Mouse (Mus musculus) hindbrain, embryonic 11.5 days (tissue): ENCODE results near the gene Gm20388. TPM values are rescaled to one million over a fixed set of nuclear protein-coding genes. Genes with fewer than 3 reads are reported as not detected.

Source experiments
- ATAC-seq: fragments of 200-750 bp; cut with Nextera tagmentation; 2 replicates; pipeline ENCODE4 v1.8.0; 2017; ENCODE audit warnings: mild to moderate bottlenecking, moderate TSS enrichment, moderate library complexity; ENCODE audit not compliant: low FRiP score
- DNase-seq: peaks from one replicate; pipeline ENCODE4 v3.0.0-alpha.2; 2015; ENCODE audit warnings: low spot score
- H3K27ac ChIP-seq: fragments of 300-500 bp; sonication (generic); 2 replicates; pipeline ENCODE4 v1.5.1; 2014; ENCODE audit warnings: mild to moderate bottlenecking, low read depth, low read length
- H3K27me3 ChIP-seq: fragments of 300-500 bp; sonication (generic); 2 replicates; pipeline ENCODE4 v1.6.1; 2014; ENCODE audit warnings: mild to moderate bottlenecking, low read length, moderate library complexity, mixed read lengths; ENCODE audit not compliant: control insufficient read depth, insufficient read depth
- H3K36me3 ChIP-seq: fragments of 300-500 bp; sonication (generic); 2 replicates; pipeline ENCODE4 v1.6.1; 2014; ENCODE audit warnings: mild to moderate bottlenecking, low read length, moderate library complexity, mixed read lengths; ENCODE audit not compliant: control insufficient read depth, insufficient read depth
- H3K4me1 ChIP-seq: fragments of 300-500 bp; sonication (generic); replicated peaks from 2 replicates; pipeline ENCODE4 v1.6.1; 2014; ENCODE audit warnings: low read length, mixed read lengths; ENCODE audit not compliant: control insufficient read depth, insufficient read depth
- H3K4me2 ChIP-seq: fragments of 300-500 bp; sonication (generic); replicated peaks from 2 replicates; pipeline ENCODE4 v1.6.1; 2014; ENCODE audit warnings: mild to moderate bottlenecking, low read depth, low read length
- H3K4me3 ChIP-seq: fragments of 300-500 bp; sonication (generic); 2 replicates; pipeline ENCODE4 v1.5.1; 2014; ENCODE audit warnings: low read depth, low read length
- H3K9ac ChIP-seq: fragments of 300-500 bp; sonication (generic); 2 replicates; pipeline ENCODE4 v1.6.1; 2014; ENCODE audit warnings: low read depth, low read length
- H3K9me3 ChIP-seq: fragments of 300-500 bp; sonication (generic); 2 replicates; pipeline ENCODE4 v1.6.1; 2016; ENCODE audit warnings: low read length; ENCODE audit not compliant: control insufficient read depth
- WGBS: fragments of 180-500 bp; shearing (Covaris S2); extraction: QIAGEN DNeasy Blood & Tissue Kit; methylation state at CpG from one replicate; pipeline ENCODE4 v1.1.7; 2014; 5-methylcytosine and 5-hydroxymethylcytosine counted together
- polyA plus RNA-seq: library from polyadenylated mRNA; unstranded; fragments of >200 nt; fragmentation: Nextera tagmentation; extraction: Ambion mirVana; gene quantifications from 2 replicates; pipeline ENCODE4 v1.2.1, GENCODE M21; 2014

Gene Gm20388
- polyA plus RNA-seq, 1 experiment from 2014 or later = 11.8 TPM

DNA sequence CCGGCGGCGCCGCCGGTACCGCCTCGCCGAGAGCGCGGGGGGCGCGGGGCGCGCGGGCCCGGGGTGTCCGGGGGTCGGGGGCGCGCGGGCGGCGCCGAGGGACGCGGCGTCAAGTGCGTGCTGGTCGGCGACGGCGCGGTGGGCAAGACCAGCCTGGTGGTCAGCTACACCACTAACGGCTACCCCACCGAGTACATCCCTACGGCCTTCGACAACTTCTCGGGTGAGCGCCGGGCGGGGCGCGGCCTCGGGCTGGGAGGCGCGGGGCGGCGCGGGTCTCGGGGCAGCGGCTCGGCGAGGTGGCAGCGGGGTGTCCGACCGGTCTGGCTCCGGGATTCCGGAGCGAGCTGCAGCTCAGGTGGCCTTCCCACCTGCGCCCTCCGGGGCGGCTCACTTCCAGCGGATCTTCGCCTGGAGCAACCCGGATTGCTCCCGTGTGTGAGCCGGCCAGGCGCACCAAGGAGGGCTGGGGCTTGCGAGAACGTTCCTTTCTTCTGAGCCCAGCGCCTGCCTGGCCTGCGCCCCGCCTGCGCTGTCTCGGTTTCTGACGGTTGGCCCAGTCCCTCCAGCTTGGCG is 3743.4 kb downstream of the Gm20388 start:
- peak; percentile 77 for DNase-seq
- no peaks in the 10 kb centered on the region; the same call in 1 of the 2 replicates for H3K36me3 ChIP-seq
- H3K9ac ChIP-seq = peak overlapping the region; percentile 91
- H3K27ac ChIP-seq = peak overlapping the region; percentile 91
- ATAC-seq = peak; percentile 68
- WGBS = under 1% methylated on average over 46 of the region's 77 CpGs
- H3K27me3 ChIP-seq = no peaks in the 10 kb centered on the region
- no peaks in the 10 kb centered on the region for H3K9me3 ChIP-seq
- H3K4me1 ChIP-seq = peaks cover 9% of the 10 kb centered on the region
- H3K4me2 ChIP-seq = peak overlapping the region; percentile 75
- H3K4me3 ChIP-seq = peak overlapping the region; percentile 73

GRCm38 (mm10) chr8:123654763-123655162 is 3744.1 kb downstream of the Gm20388 start:
- Histone ChIP-seq H3K4me3 (peak overlapping the region; percentile 73), H3K9ac (peak overlapping the region; percentile 16; the same call in 1 of the 2 replicates), H3K9me3 (no peaks in the 10 kb centered on the region), H3K4me2 (peak overlapping the region; percentile 75), H3K27ac (no peak overlapping the region), H3K27me3 (no peaks in the 10 kb centered on the region), H3K36me3 (no peaks in the 10 kb centered on the region; the same call in 1 of the 2 replicates), H3K4me1 (peaks cover 9% of the 10 kb centered on the region)
- ATAC-seq (no peak), DNase-seq (no peak)
- 11% methylated on average over 5 of the region's 5 CpGs for WGBS

DNA sequence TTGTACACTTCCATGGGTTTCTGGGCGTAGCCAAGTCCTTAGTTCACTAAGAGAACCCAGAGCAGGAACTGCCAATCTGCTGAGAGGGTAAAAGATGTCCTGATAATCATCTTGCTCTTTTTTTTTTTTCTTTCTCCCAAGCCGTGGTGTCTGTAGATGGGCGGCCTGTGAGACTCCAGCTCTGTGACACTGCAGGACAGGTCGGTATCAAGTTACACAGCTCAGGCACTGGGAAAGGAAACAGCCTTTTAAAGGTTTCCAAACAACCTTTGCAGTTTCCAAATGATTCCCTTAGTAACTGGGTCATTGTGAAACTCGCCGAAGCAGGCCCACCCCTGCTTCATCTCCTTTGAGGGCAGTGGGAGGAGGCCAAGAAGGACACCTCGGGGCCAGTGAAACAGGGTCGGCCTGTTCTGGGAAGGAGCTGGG is 3744.7 kb downstream of the Gm20388 start:
- peak overlapping the region; percentile 73; the same call in 1 of the 2 replicates for H3K4me3 ChIP-seq
- ATAC-seq = no peak
- WGBS = 4% methylated on average over 8 of the region's 8 CpGs
- H3K9ac ChIP-seq = peak overlapping the region; percentile 16; the same call in 1 of the 2 replicates
- DNase-seq = peak; percentile 24
- no peaks in the 10 kb centered on the region for H3K27me3 ChIP-seq
- peak overlapping the region; percentile 75 for H3K4me2 ChIP-seq
- no peaks in the 10 kb centered on the region; the same call in 1 of the 2 replicates for H3K36me3 ChIP-seq
- H3K27ac ChIP-seq = no peak overlapping the region
- peaks cover 9% of the 10 kb centered on the region for H3K4me1 ChIP-seq
- no peaks in the 10 kb centered on the region for H3K9me3 ChIP-seq

DNA sequence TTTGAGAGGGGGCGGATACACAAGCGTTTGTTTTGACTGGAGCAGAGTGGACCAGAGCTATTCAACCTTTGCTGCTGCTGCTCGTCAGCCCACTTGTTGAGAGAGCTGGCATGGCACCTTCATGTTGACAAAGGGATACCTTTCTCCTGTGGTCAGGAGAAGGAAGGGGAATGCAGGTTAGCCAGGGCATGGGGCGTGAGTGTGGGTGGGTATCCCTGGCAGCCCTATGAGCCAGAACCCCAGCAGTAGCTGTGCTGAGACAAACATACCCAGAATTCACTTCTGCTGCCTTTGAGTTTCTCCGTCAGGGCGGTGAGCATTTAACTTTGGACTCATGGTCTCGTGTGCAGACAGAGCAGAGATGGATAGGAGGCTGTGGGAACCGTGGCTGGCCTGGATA is 3747.2 kb downstream of the Gm20388 start:
- Histone ChIP-seq H3K9ac (no peak overlapping the region), H3K36me3 (no peaks in the 10 kb centered on the region; the same call in 1 of the 2 replicates), H3K27ac (no peak overlapping the region), H3K4me3 (no peak overlapping the region), H3K9me3 (no peaks in the 10 kb centered on the region), H3K4me2 (no peak overlapping the region), H3K4me1 (peaks cover 9% of the 10 kb centered on the region), H3K27me3 (no peaks in the 10 kb centered on the region)
- DNase-seq (no peak), ATAC-seq (no peak)
- WGBS = 93% methylated on average over 8 of the region's 8 CpGs

GRCm38 (mm10) chr8:123659469-123660057 is 3748.9 kb downstream of the Gm20388 start:
- Histone ChIP-seq H3K4me2 (no peak overlapping the region), H3K4me1 (peaks cover 9% of the 10 kb centered on the region), H3K9ac (no peak overlapping the region), H3K4me3 (no peak overlapping the region), H3K36me3 (no peaks in the 10 kb centered on the region; the same call in 1 of the 2 replicates), H3K27me3 (no peaks in the 10 kb centered on the region), H3K27ac (no peak overlapping the region), H3K9me3 (no peaks in the 10 kb centered on the region)
- WGBS = 90% methylated on average over 10 of the region's 10 CpGs
- no peak for DNase-seq
- ATAC-seq = no peak

GRCm38 (mm10) chr8:123661515-123661914 is 3750.9 kb downstream of the Gm20388 start:
- Histone ChIP-seq H3K27ac (no peak overlapping the region), H3K36me3 (no peaks in the 10 kb centered on the region), H3K9me3 (no peaks in the 10 kb centered on the region), H3K4me2 (no peak overlapping the region), H3K4me1 (no peaks in the 10 kb centered on the region), H3K27me3 (no peaks in the 10 kb centered on the region), H3K4me3 (no peak overlapping the region), H3K9ac (no peak overlapping the region)
- DNase-seq = no peak
- WGBS = 90% methylated on average over 11 of the region's 11 CpGs
- no peak for ATAC-seq

GRCm38 (mm10) chr8:123665580-123665979 is 3754.9 kb downstream of the Gm20388 start:
- no peak overlapping the region for H3K27ac ChIP-seq
- ATAC-seq = no peak
- no peaks in the 10 kb centered on the region for H3K27me3 ChIP-seq
- H3K36me3 ChIP-seq = no peaks in the 10 kb centered on the region
- WGBS = 90% methylated on average over 6 of the region's 6 CpGs
- no peak for DNase-seq
- H3K4me3 ChIP-seq = no peak overlapping the region
- H3K4me1 ChIP-seq = no peaks in the 10 kb centered on the region
- no peak overlapping the region for H3K9ac ChIP-seq
- H3K4me2 ChIP-seq = no peak overlapping the region
- no peaks in the 10 kb centered on the region for H3K9me3 ChIP-seq

- ATAC-seq (no peak), DNase-seq (no peak)
- 79% methylated on average over 1 of the region's 1 CpGs for WGBS
Observed at GRCm38 (mm10) chr8:123666832-123667231, 3756.2 kb downstream of the Gm20388 start.

DNA sequence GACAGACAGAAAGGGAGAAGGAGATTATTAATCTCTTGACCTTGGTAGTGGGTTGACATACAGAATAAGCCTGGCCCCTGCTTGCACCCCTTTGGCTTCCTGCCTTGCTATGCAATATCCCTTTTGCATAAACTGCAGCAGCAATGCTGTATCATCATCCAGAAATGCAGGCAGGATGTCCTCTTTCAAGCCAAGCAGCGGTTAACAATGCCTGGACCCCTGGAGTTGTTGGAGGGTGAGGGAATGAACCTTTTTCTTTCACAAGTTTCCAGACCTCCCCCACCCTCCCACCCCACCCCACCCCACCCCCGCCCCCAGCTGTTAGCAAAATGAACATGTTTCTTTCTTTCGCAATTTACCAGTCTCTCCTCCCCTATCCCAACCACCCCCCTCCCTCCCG is 3758.0 kb downstream of the Gm20388 start:
- Histone ChIP-seq H3K9me3 (no peaks in the 10 kb centered on the region), H3K27ac (no peak overlapping the region), H3K36me3 (no peaks in the 10 kb centered on the region), H3K4me2 (no peak overlapping the region), H3K4me1 (no peaks in the 10 kb centered on the region), H3K4me3 (no peak overlapping the region), H3K9ac (no peak overlapping the region), H3K27me3 (no peaks in the 10 kb centered on the region)
- WGBS = 33% methylated on average over 4 of the region's 4 CpGs
- ATAC-seq (no peak), DNase-seq (no peak)

More at GRCm38 (mm10) chr8:123666832-123667231, 3756.2 kb downstream of the Gm20388 start:
- Histone ChIP-seq H3K27ac (no peak overlapping the region), H3K27me3 (no peaks in the 10 kb centered on the region), H3K4me2 (no peak overlapping the region), H3K4me1 (no peaks in the 10 kb centered on the region), H3K9me3 (no peaks in the 10 kb centered on the region), H3K36me3 (no peaks in the 10 kb centered on the region), H3K4me3 (no peak overlapping the region), H3K9ac (no peak overlapping the region)
